In the genomic region with DNA sequence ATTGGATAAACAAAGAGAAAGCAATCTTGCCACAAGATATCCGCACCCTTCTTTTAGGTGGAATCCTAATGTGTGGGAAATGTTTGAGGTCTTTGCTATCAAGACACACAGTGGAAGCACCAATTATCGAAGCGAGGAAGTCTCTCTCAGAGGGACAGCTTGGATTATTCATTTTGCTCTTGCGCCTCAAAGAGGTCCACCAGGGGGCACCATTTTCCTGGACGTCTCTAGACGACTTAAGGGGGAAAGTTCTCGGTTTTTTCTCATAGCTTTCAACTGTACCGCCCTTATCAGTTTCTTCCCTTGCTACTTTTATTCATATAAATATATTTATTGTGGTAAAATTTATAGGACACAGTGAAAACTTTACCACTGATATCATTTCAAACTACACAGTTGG, we compare ENCODE assay signal across 8 mouse cellular contexts. TPM values are rescaled to one million over a fixed set of nuclear protein-coding genes. Genes with fewer than 3 reads are reported as not detected.
A peak's percentile ranks its signal among the peaks of the same experiment; 100 is the strongest.
DNase-seq lines count a peak whose midpoint lies in the region; ATAC-seq and TF ChIP-seq lines count a peak whose summit lies in the region.

No protein-coding gene starts in this region.

- no peak overlapping the region for H3K27ac ChIP-seq in forebrain, postnatal 0 days (ENCODE audit: low read depth, low read length)
- no peak overlapping the region for H3K27ac ChIP-seq in forebrain, embryonic 15.5 days (replicated peaks)

- H3K4me1 ChIP-seq in forebrain, postnatal 0 days (ENCODE audit: insufficient read depth): no peaks in the 10 kb centered on the region
- peaks cover 9% of the 10 kb centered on the region; the same call in 1 of the 2 replicates for H3K4me1 ChIP-seq in forebrain, embryonic 15.5 days

- no peak for ATAC-seq in forebrain, postnatal 0 days
- ATAC-seq in forebrain, embryonic 15.5 days (replicated peaks): no peak
- peak; percentile 67 for ATAC-seq in monocyte, adult 5-6 weeks (replicated peaks; ENCODE audit: insufficient number of reproducible peaks, low FRiP score, low TSS enrichment, poor library complexity, severe bottlenecking)

- H3K4me2 ChIP-seq in forebrain, postnatal 0 days (ENCODE audit: low read depth): no peak overlapping the region
- H3K4me2 ChIP-seq in forebrain, embryonic 15.5 days (replicated peaks): no peak overlapping the region

- no peak overlapping the region for H3K9ac ChIP-seq in forebrain, postnatal 0 days
- H3K9ac ChIP-seq in forebrain, embryonic 15.5 days (replicated peaks): no peak overlapping the region

- H3K9me3 ChIP-seq in forebrain, postnatal 0 days (ENCODE audit: low read length): no peaks in the 10 kb centered on the region
- H3K9me3 ChIP-seq in forebrain, embryonic 15.5 days: no peaks in the 10 kb centered on the region

- 36% methylated on average over 8 of the region's 8 CpGs for WGBS in forebrain, postnatal 0 days
- WGBS in forebrain, embryonic 15.5 days: 31% methylated on average over 8 of the region's 8 CpGs

- peak; percentile 59 for TF ChIP-seq CTCF in forebrain, postnatal 0 days (IDR thresholded peaks at IDR 0.05; ENCODE audit: low read depth)

- H3K4me3 ChIP-seq in forebrain, postnatal 0 days (ENCODE audit: low read depth, low read length): no peak overlapping the region
- no peak overlapping the region for H3K4me3 ChIP-seq in forebrain, embryonic 15.5 days

- H3K36me3 ChIP-seq in forebrain, postnatal 0 days (ENCODE audit: insufficient read depth): no peaks in the 10 kb centered on the region
- no peaks in the 10 kb centered on the region for H3K36me3 ChIP-seq in forebrain, embryonic 15.5 days

- intact Hi-C loops in gastrocnemius, postnatal 36 days (cut with DNase I): loop anchor here (2.0 kb wide), 1 partner anchor 145 kb away; no protein-coding TSS in a partner anchor

- peak; percentile 61 for DNase-seq in forebrain, postnatal 0 days
- peak; percentile 19 for DNase-seq in CD4-positive helper T cell, adult 2 months (ENCODE audit: low read depth, low spot score)
- peak; percentile 5 for DNase-seq in c-Kit-positive CD71-positive TER-119-negative erythroid progenitor cells, embryonic 14.5 days (ENCODE audit: low read depth)
- peak; percentile 25 to 58 for DNase-seq in gastrocnemius, postnatal 36 days
- DNase-seq in layer of hippocampus, postnatal 14 days (ENCODE audit: low spot score in 2 of 2): peak; percentile 20 to 41
- peak; percentile 11 to 21 for DNase-seq in thymus, adult 18-20 months

- H3K27me3 ChIP-seq in forebrain, postnatal 0 days (ENCODE audit: insufficient read depth, low read length): no peaks in the 10 kb centered on the region
- no peaks in the 10 kb centered on the region for H3K27me3 ChIP-seq in forebrain, embryonic 15.5 days

RNA-seq across cellular contexts. Expression of a gene that starts 36.7 kb away (rescaled TPM):
- total RNA-seq in forebrain, postnatal 0 days (2014; rRNA removed): 18.9 and 27.3 TPM in 2 replicates
- 2.1 and 2.7 TPM in 2 replicates for polyA plus RNA-seq in forebrain, postnatal 0 days (2015; fragmentation: Nextera tagmentation; extraction: Ambion mirVana)
- 2.3 and 2.8 TPM in 2 replicates for polyA plus RNA-seq in forebrain, embryonic 15.5 days (2015; fragmentation: Nextera tagmentation; extraction: Ambion mirVana)
- total RNA-seq in gastrocnemius, postnatal 36 days (2021): 1 to 10 TPM in 1 of 2 experiments, under 1 TPM in 1; 0.91 to 1.3 TPM
- total RNA-seq in layer of hippocampus, postnatal 14 days (2021): 10 to 100 TPM; 51.4 to 51.9 TPM
- total RNA-seq in monocyte, adult 5-6 weeks (2017): not detected in 3 replicates

Comparison
In these comparisons a context has a peak if more than half of its experiments do, and no peak if none do; other contexts are left out.
1. DNase-seq: peak in every context shown above with its lines; median percentile 61 in forebrain, postnatal 0 days; 42 in gastrocnemius, postnatal 36 days; 30 in layer of hippocampus, postnatal 14 days; 19 in CD4-positive helper T cell, adult 2 months; 16 in thymus, adult 18-20 months; 5 in c-Kit-positive CD71-positive TER-119-negative erythroid progenitor cells, embryonic 14.5 days.